Mouse (Mus musculus): ENCODE measurements around the gene Abi2. TPM values are rescaled to one million over a fixed set of nuclear protein-coding genes. Genes with fewer than 3 reads are reported as not detected.
"Not testable (repeated sequence)": the region's sequence is repeated elsewhere in the genome, so short reads cannot be mapped to it uniquely, and the experiment has no call there.

Abi2 gene
- polyA plus RNA-seq (2012; rRNA removed), result 1.1 and 2.3 TPM in 2 replicates

GRCm38 (mm10) chr1:60409168-60409828 lies at the start of gene Abi2:
Gene Abi2 (plus strand): TSS chr1:60409619.
- peak; percentile 13 for DNase-seq (ENCODE audit: low read depth, low spot score)
- 2% methylated on average over 39 of the region's 69 CpGs for WGBS

DNA sequence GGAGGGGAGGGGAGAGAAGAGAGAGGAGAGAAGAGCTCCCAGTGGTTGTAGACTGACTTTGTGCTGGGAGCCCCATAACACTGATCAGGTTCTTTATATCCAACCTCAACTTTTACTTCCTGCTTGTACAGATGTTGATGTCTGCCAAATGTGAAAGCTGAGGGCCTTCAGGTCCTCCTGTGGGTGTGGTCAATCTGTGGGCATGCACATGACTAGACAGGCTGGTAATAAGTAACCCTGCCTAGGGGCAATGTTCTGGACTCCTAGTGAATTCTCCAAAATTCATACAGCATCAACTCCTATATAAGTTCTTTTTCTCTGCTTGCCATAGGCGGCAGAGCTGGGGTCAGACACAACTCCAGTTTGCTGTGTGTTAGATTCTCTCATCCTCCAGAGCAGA lies 47.8 kb upstream of the Abi2 start:
- DNase-seq (ENCODE audit: low read depth, low spot score), result no peak
- WGBS, result 95% methylated on average over 1 of the region's 1 CpGs

GRCm38 (mm10) chr1:60376556-60376955 lies 32.9 kb upstream of the Abi2 start:
- WGBS, result 92% methylated on average over 1 of the region's 1 CpGs
- no peak for DNase-seq (ENCODE audit: low read depth, low spot score)

- over 99% methylated on average over 3 of the region's 3 CpGs for WGBS
- no peak for DNase-seq (ENCODE audit: low read depth, low spot score)
These were observed 27.5 kb upstream of the Abi2 start for GRCm38 (mm10) chr1:60381910-60382309.

DNA sequence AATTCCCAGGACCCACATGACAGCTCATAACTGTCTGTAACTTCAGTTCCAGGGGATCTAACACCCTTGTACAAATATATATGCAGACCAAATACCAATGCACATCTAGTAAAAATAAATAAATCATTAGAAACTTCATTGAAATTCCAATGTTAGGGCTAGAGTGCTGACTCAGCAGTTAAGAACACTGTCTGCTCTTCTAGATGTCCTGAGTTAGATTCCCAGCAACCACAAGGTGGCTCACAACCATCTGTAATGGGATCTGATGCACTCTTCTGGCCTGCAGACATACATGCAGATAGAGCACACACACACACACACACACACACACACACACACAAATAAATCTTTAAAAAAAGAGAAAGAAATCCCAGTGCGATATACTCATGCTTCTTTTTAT lies 4.6 kb upstream of the Abi2 start:
- WGBS, result 98% methylated on average over 1 of the region's 1 CpGs
- no peak for DNase-seq (ENCODE audit: low read depth, low spot score)

DNA sequence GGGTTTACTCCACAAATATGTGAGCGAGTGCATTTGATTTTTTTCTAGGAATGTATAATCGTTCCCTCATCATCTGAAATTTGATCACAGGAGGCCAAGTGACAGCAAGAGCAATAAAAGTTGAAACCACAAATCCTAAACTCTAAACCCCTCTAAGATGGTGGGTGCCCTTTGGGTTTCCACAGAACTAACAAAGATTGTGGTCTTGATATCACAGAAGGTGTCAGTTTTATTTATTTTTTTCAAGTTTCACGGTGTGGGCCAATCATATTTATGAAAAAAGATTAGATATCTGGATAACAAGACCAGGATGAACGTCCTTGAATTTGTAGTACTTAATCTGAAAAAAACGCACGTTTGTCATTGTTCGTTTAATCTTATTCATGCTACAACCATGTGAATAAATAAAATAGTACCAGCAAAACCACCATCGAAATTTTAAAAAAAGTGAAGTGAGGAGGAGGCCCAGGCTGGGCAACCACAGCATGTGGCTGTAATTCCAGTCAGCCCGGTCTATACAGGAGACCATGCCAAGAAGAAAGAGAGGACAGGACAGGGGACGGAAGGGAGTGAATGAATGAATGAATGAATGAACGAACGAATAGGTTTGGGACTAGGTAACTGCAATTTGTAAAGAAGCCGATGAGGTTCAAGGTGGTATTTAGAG lies 785 bp upstream of the Abi2 start:
- DNase-seq (ENCODE audit: low read depth, low spot score), result no peak
- 28% methylated on average over 13 of the region's 13 CpGs for WGBS

DNA sequence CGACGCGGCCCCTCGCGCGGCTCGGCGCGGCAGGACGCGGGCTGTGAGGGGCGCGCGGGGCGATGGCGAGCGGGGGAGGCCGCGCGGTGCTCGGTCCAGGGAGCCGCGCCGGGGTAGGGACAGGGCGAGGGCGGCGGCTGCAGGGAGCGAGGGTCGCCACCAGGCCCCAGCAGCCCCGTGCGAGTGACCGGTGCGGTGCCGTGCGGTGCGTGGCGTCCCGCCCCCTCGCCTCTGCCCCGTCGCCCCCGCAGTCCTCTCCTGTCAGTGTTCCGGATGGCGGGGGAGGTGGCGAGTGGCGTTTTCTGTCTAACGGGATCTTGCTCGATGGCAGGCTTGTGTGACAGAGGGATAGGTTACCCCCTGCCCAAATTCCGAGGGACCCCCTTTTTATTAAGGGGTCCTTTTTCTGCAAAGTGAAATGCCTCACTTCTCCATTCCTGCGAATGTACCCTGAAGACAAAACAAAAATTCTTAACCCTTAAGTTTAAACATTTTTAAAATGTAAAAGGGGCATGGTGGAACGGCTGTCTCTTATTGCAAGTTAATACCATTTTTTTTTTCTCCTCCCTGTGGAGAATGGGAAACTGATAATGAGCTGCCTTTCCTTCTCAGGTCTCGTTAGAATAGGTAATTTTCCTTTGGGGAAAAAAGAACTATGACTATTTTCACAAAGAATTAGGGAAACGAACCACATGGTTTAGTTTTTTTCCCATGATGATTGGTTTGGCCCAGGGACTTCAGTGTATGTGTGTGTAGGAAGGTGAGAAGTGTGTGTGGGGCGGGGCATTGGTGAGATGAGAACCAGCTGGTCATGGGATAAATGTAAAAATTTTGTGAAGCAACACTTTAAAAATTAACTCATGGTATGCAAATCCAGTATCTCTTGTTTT lies 754 bp downstream of the Abi2 start:
- DNase-seq (ENCODE audit: low read depth, low spot score), result no peak
- under 1% methylated on average over 53 of the region's 54 CpGs for WGBS

DNA sequence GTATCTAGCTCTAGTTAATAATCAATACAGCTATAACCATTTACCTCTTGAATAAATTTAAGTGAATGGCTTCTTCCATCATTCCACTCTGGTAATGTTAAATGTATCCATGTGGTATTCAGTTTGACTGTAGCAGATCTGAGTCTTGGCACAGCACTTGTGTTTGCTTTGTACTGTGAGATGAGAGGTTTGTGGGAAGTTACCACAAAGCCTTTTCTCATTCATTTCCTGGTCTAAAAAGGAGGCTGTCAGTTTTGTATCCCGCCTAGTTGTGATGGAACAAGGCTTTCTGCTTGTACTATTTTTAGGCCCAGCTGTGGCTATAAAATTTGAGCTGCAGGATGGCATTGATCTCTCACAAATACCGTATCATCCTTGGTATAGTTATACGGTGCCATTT lies 7.3 kb downstream of the Abi2 start:
- WGBS, result 43% methylated on average over 3 of the region's 3 CpGs
- DNase-seq (ENCODE audit: low read depth, low spot score), result no peak

DNA sequence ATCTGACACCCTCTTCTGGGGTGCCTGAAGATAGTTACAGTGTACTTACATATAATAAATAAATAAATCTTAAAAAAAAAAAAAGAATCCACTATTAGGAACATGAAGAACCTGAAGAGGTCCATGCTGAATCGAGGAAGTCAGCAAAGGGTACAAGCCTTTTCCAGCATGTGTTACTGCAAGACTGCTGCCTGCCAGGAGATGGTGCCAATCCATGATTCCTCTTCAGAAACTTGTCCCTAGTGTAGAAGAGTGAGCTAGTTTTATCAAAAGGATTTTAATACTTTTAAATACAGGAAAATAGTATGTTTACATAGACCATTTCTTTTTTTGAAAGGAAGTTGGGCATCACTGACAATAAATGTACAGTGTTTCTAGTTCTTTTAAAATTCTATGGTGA lies 14.5 kb downstream of the Abi2 start:
- no peak for DNase-seq (ENCODE audit: low read depth, low spot score)

DNA sequence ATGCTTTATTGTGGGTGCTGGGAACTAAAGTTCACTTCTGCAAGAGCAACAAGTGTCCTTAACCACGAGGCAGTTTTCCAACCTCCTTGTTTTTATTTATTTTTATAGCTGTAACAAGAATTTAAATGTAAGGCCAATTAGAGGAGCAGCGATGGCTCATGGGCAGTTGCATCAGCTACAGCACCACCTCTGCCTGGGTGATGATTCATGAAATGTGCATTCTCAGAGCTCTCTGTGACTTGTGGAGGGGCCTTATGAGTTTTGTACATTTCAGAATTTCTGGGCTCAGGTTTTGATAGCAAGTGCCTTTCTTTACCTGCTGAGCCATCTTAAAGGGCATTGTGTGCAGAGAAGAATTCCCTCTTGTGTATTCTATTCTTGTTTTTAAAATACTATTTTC lies 18.9 kb downstream of the Abi2 start:
- DNase-seq (ENCODE audit: low read depth, low spot score), result no peak
- WGBS, result 79% methylated on average over 2 of the region's 2 CpGs

More for the DNA sequence above, 14.5 kb downstream of the Abi2 start:
- WGBS, result 73% methylated on average over 1 of the region's 1 CpGs

DNA sequence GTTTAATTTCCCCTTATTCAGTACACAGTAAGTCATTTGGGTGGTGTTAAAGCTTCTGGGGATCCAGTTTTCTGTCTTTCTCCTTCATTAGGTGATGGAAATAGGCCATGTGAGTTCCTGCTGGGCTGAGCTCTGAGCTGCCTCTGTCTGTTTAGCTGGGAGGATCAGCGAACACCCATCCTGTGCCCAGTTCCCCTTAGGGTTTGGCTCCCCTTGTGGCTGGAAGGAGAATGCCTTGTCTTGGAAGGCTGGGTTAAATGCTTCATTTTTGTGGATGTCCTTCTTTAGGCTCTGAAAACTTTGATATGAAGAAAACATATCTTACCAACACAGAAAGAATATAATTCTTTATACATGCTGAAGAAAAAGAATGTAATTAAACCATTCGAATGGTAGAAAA lies 19.5 kb downstream of the Abi2 start:
- DNase-seq (ENCODE audit: low read depth, low spot score), result no peak
- 63% methylated on average over 2 of the region's 2 CpGs for WGBS

GRCm38 (mm10) chr1:60431531-60431930 lies 22.1 kb downstream of the Abi2 start:
- DNase-seq (ENCODE audit: low read depth, low spot score), result no peak
- 94% methylated on average over 5 of the region's 5 CpGs for WGBS

DNA sequence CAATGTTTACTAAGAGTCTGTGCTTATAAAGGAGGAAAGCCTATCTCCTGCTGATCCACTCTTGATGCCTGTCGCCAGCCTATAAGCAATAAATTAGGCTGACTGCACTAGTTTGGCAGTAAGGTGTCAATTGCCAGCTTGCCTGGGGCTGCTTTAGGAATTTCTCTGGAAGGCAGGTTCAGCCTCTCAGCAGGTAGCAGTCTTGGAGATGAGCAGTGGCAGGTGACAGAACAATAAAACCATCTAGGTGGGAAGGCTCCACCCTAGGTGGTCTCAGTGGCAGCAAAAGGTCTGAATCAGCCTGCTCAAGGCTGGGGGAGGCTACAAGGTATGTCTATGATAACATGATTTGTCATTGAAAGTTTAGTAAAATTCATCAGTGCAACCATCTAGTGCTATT lies 23.1 kb downstream of the Abi2 start:
- 47% methylated on average over 1 of the region's 1 CpGs for WGBS
- DNase-seq (ENCODE audit: low read depth, low spot score), result no peak

- not testable (repeated sequence) for DNase-seq (ENCODE audit: low read depth, low spot score)
- WGBS, result 90% methylated on average over 5 of the region's 5 CpGs
These were observed 32.0 kb downstream of the Abi2 start for GRCm38 (mm10) chr1:60441438-60441837.

DNA sequence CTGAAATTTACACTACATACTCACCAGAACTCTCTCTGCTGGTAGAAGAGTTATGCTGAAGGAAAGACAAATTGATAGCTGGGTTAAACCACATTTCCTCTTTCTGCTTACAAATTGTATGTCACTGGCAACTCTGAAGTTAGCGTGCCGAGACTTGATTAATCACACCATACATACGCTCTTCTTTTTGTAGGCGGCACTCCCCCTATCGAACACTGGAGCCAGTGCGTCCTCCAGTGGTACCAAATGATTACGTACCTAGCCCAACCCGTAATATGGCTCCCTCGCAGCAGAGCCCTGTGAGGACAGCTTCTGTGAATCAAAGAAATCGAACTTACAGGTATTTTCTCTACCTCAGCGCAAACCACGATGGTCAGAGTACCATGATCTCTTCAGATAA lies 37.6 kb downstream of the Abi2 start:
- DNase-seq (ENCODE audit: low read depth, low spot score), result no peak
- WGBS, result 83% methylated on average over 12 of the region's 12 CpGs

- DNase-seq (ENCODE audit: low read depth, low spot score), result no peak
- WGBS, result 36% methylated on average over 1 of the region's 1 CpGs
These were observed 40.5 kb downstream of the Abi2 start for GRCm38 (mm10) chr1:60449896-60450295.

GRCm38 (mm10) chr1:60460623-60461022 lies 51.2 kb downstream of the Abi2 start:
- WGBS, result 80% methylated on average over 1 of the region's 1 CpGs
- no peak for DNase-seq (ENCODE audit: low read depth, low spot score)

GRCm38 (mm10) chr1:60469491-60469890 lies 60.1 kb downstream of the Abi2 start:
- WGBS, result 80% methylated on average over 2 of the region's 2 CpGs
- no peak for DNase-seq (ENCODE audit: low read depth, low spot score)

- DNase-seq (ENCODE audit: low read depth, low spot score), result no peak
- 91% methylated on average over 7 of the region's 7 CpGs for WGBS
These were observed 61.1 kb downstream of the Abi2 start for GRCm38 (mm10) chr1:60470541-60470940.

DNA sequence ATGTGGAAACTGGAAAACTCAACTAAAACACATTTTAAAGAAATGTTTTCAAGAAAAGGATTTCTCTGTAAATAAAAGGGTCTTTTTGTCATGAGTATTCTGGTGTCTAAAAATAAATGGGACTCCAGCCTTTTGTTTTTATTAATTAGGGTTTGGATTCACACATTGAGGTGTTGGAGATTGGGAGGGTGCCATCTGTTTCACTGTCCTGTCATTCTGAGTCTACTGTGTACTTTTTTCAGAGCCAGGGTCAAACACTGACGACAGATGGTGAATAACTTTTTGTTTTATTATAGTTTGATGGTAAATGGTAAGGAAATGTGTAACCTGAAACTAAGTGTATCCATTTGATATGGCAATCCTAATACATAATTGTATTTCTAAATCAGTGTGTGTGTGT lies 72.1 kb downstream of the Abi2 start:
- 46% methylated on average over 1 of the region's 1 CpGs for WGBS
- no peak for DNase-seq (ENCODE audit: low read depth, low spot score)

GRCm38 (mm10) chr1:60482881-60483280 lies 73.5 kb downstream of the Abi2 start:
- WGBS, result 82% methylated on average over 1 of the region's 1 CpGs
- DNase-seq (ENCODE audit: low read depth, low spot score), result no peak

Measured in large intestine, adult 2 months (tissue).